Mouse (Mus musculus): ENCODE measurements around the gene Wipf3. TPM values are rescaled to one million over a fixed set of nuclear protein-coding genes. Genes with fewer than 3 reads are reported as not detected.

Wipf3 gene
- total and polyA plus RNA-seq, 3 experiments: 0.64 to 1.3 (median 1.2) TPM

- H3K79me2 ChIP-seq (replicated peaks; ENCODE audit: control insufficient read depth, extremely low read depth, insufficient read depth, poor library complexity, severe bottlenecking): no peaks in the 10 kb centered on the region
- H3K4me2 ChIP-seq (ENCODE audit: insufficient read depth, low read depth, poor library complexity, severe bottlenecking): peak overlapping the region; percentile 58
- H3K27ac ChIP-seq (ENCODE audit: insufficient read depth, low read depth): no peak overlapping the region
- peak; percentile 55 for DNase-seq (ENCODE audit: extremely low read depth)
- H3K4me1 ChIP-seq (ENCODE audit: control insufficient read depth in 1 of 2, insufficient read depth in 2 of 2): peaks cover 12 to 45% of the 10 kb centered on the region in 2 experiments
- H3K9ac ChIP-seq (ENCODE audit: insufficient read depth, low read depth): no peak overlapping the region
- H3K4me3 ChIP-seq (replicated peaks in 1 of 3; ENCODE audit: low read depth in 2 of 3, low read length in 2 of 3, poor library complexity in 1 of 3): no peak overlapping the region
- in situ Hi-C loops (cut with MboI; ENCODE audit: low pct_ligation_motif_present, low pct_unique_long_range_greater_than_20kb, low sequenced_read_pairs) (no loop called here), dilution Hi-C loops (cut with MboI; ENCODE audit: extremely low pct_ligation_motif_present, extremely low pct_unique_long_range_greater_than_20kb, low sequenced_read_pairs) (no loop called here)
- H3K9me3 ChIP-seq (replicated peaks; ENCODE audit: low read length): peaks cover 3% of the 10 kb centered on the region
- no peak for TF ChIP-seq NRF1 (IDR thresholded peaks at IDR 0.05; ENCODE audit: low read depth, low read length)
- TF ChIP-seq MAZ (IDR thresholded peaks at IDR 0.05; ENCODE audit: low read depth, low read length): 0 out of 2 replicates have a peak, but pooled peaks have one; percentile 5
- 0 out of 2 replicates have a peak, but pooled peaks have one; percentile 43 for TF ChIP-seq ETS1 (conservative IDR thresholded peaks at IDR 0.05; ENCODE audit: low read depth, low read length)
- no peak for TF ChIP-seq TBP (conservative IDR thresholded peaks at IDR 0.05; ENCODE audit: low read depth, low read length)
- no peak for TF ChIP-seq PAX5 (IDR thresholded peaks at IDR 0.05; ENCODE audit: low read length)
- peak; percentile 76 for TF ChIP-seq BHLHE40 (IDR thresholded peaks at IDR 0.05; ENCODE audit: low read depth, low read length)
- TF ChIP-seq MXI1 (IDR thresholded peaks at IDR 0.05; ENCODE audit: low read depth, low read length): no peak
- TF ChIP-seq UBTF (IDR thresholded peaks at IDR 0.05; ENCODE audit: low read depth, low read length): no peak
- no peak for TF ChIP-seq GABPA (IDR thresholded peaks at IDR 0.05; ENCODE audit: insufficient replicate concordance, low read depth, low read length)
- TF ChIP-seq RAD21 (IDR thresholded peaks at IDR 0.05; ENCODE audit: low read depth, low read length): no peak
- 0 out of 2 replicates have a peak, but pooled peaks have one; percentile 11 for TF ChIP-seq MYC (IDR thresholded peaks at IDR 0.05; ENCODE audit: low read depth, low read length)
- no peaks in the 10 kb centered on the region for H3K27me3 ChIP-seq (replicated peaks)
- H3K36me3 ChIP-seq (replicated peaks in 1 of 2; ENCODE audit: control insufficient read depth in 1 of 2, insufficient read depth in 1 of 2, low read length in 1 of 2): no peaks in the 10 kb centered on the region
Observed at GRCm38 (mm10) chr6:54460915-54461671, 31.7 kb downstream of the Wipf3 start.

- TF ChIP-seq POLR2A (IDR thresholded peaks at IDR 0.05; ENCODE audit: low read depth, low read length) (no peak), HCFC1 (IDR thresholded peaks at IDR 0.05; ENCODE audit: low read depth, low read length) (no peak)
- dilution Hi-C loops (cut with MboI; ENCODE audit: extremely low pct_ligation_motif_present, extremely low pct_unique_long_range_greater_than_20kb, low sequenced_read_pairs): no loop called here
- Histone ChIP-seq H3K9me3 (replicated peaks; ENCODE audit: low read length) (peaks cover 3% of the 10 kb centered on the region), H3K4me1 (ENCODE audit: control insufficient read depth in 1 of 2, insufficient read depth in 2 of 2) (peaks cover 12 to 49% of the 10 kb centered on the region in 2 experiments), H3K27me3 (replicated peaks) (no peaks in the 10 kb centered on the region), H3K4me3 (replicated peaks in 1 of 3; ENCODE audit: low read depth in 2 of 3, low read length in 2 of 3, poor library complexity in 1 of 3) (no peak overlapping the region), H3K4me2 (ENCODE audit: insufficient read depth, low read depth, poor library complexity, severe bottlenecking) (no peak overlapping the region), H3K27ac (ENCODE audit: insufficient read depth, low read depth) (no peak overlapping the region), H3K79me2 (replicated peaks; ENCODE audit: control insufficient read depth, extremely low read depth, insufficient read depth, poor library complexity, severe bottlenecking) (no peaks in the 10 kb centered on the region), H3K36me3 (replicated peaks in 1 of 2; ENCODE audit: control insufficient read depth in 1 of 2, insufficient read depth in 1 of 2, low read length in 1 of 2) (no peaks in the 10 kb centered on the region), H3K9ac (ENCODE audit: insufficient read depth, low read depth) (no peak overlapping the region)
- no peak for DNase-seq (ENCODE audit: extremely low read depth)
- in situ Hi-C loops (cut with MboI; ENCODE audit: low pct_ligation_motif_present, low pct_unique_long_range_greater_than_20kb, low sequenced_read_pairs): no loop called here
Observed at GRCm38 (mm10) chr6:54462766-54463165, 33.4 kb downstream of the Wipf3 start.
